ENCODE assay signal across 20 mouse cellular contexts in genomic region chr2:103081117-103081516, GRCm38 (mm10). TPM values are rescaled to one million over a fixed set of nuclear protein-coding genes. Genes with fewer than 3 reads are reported as not detected.
DNase-seq lines count a peak whose midpoint lies in the region; TF ChIP-seq lines count a peak whose summit lies in the region.
"Had no signal": no experiment of that assay in that cellular context is flagged by ENCODE, and none has a peak within 500 bp of the region (broad histone marks: within the 10 kb centered on the region; RNA-seq: fewer than 3 reads in every experiment).

No protein-coding gene starts in this region.

- H3K4me3 ChIP-seq in left cerebral cortex, adult 2 months = no peak overlapping the region
- no peak overlapping the region for H3K4me3 ChIP-seq in lung, adult 2 months (replicated peaks; ENCODE audit: extremely low read depth, low read depth, low read length)
- no peak overlapping the region for H3K4me3 ChIP-seq in embryonic facial prominence, embryonic 10.5 days
- H3K4me3 ChIP-seq: embryonic facial prominence, embryonic 12.5 days; heart, embryonic 10.5 days; hindbrain, embryonic 15.5 days; liver, embryonic 12.5 days; midbrain, embryonic 15.5 days; neural tube, embryonic 12.5 days had no signal

- no peaks in the 10 kb centered on the region for H3K27me3 ChIP-seq in embryonic facial prominence, embryonic 10.5 days (replicated peaks; ENCODE audit: low read depth, poor library complexity, severe bottlenecking)
- H3K27me3 ChIP-seq: CH12.LX; embryonic facial prominence, embryonic 12.5 days; hindbrain, embryonic 15.5 days; liver, embryonic 12.5 days; midbrain, embryonic 15.5 days; neural tube, embryonic 12.5 days; Patski had no signal

- peaks cover 7% of the 10 kb centered on the region for H3K4me1 ChIP-seq in lung, adult 2 months (ENCODE audit: control insufficient read depth, insufficient read depth, low read length)
- no peaks in the 10 kb centered on the region for H3K4me1 ChIP-seq in embryonic facial prominence, embryonic 10.5 days
- H3K4me1 ChIP-seq: embryonic facial prominence, embryonic 12.5 days; hindbrain, embryonic 15.5 days; midbrain, embryonic 15.5 days; neural tube, embryonic 12.5 days had no signal

- no peak overlapping the region for H3K27ac ChIP-seq in left cerebral cortex, adult 2 months
- no peak overlapping the region for H3K27ac ChIP-seq in embryonic facial prominence, embryonic 10.5 days (replicated peaks)
- H3K27ac ChIP-seq: embryonic facial prominence, embryonic 12.5 days; heart, embryonic 10.5 days; hindbrain, embryonic 15.5 days; liver, embryonic 12.5 days; midbrain, embryonic 15.5 days; neural tube, embryonic 12.5 days had no signal

- no peak for TF ChIP-seq POLR2A in lung, adult 2 months (IDR thresholded peaks at IDR 0.05; ENCODE audit: borderline replicate concordance, extremely low read depth, low read depth, low read length)

- no peaks in the 10 kb centered on the region; the same call in 1 of the 2 replicates for H3K36me3 ChIP-seq in embryonic facial prominence, embryonic 10.5 days (replicated peaks)
- H3K36me3 ChIP-seq: embryonic facial prominence, embryonic 12.5 days; hindbrain, embryonic 15.5 days; midbrain, embryonic 15.5 days had no signal

- intact Hi-C loops in left cerebral cortex, adult 2 months (cut with DNase I) = loop anchor here (5.0 kb wide), 1 partner anchor 279 kb away; no protein-coding TSS in a partner anchor

- no peak for TF ChIP-seq CTCF in left cerebral cortex, adult 2 months (IDR thresholded peaks at IDR 0.05)
- TF ChIP-seq CTCF in lung, adult 2 months (IDR thresholded peaks at IDR 0.05; ENCODE audit: insufficient read depth, low read length) = no peak

- 63% methylated on average over 6 of the region's 6 CpGs for WGBS in lung, adult 2 months
- WGBS in embryonic facial prominence, embryonic 10.5 days = 71% methylated on average over 6 of the region's 6 CpGs

- DNase-seq in kidney, adult 11 months = peak; percentile 15
- DNase-seq in kidney, postnatal 25 days = no peak
- DNase-seq in left cerebral cortex, adult 18-20 months (ENCODE audit: low spot score in 2 of 2) = peak; percentile 14 to 42
- no peak for DNase-seq in left cerebral cortex, adult 2 months (ENCODE audit: extremely low spot score in 1 of 2, low spot score in 2 of 2)
- DNase-seq in lung, postnatal 36 days = peak; percentile 25
- DNase-seq in lung, adult 2 months = no peak
- DNase-seq in embryonic facial prominence, embryonic 10.5 days (ENCODE audit: low spot score) = no peak
- DNase-seq: B cell, adult 2 months; forebrain, postnatal 0 days; right cerebral cortex, postnatal 25 days; thymus, postnatal 14 days had no signal

- H3K9me3 ChIP-seq in embryonic facial prominence, embryonic 10.5 days = no peaks in the 10 kb centered on the region
- H3K9me3 ChIP-seq: embryonic facial prominence, embryonic 12.5 days; G1E; heart, embryonic 10.5 days; hindbrain, embryonic 15.5 days; liver, embryonic 12.5 days; midbrain, embryonic 15.5 days; neural tube, embryonic 12.5 days had no signal

RNA-seq across cellular contexts. Expression of gene Apip, which starts 7.6 kb away (rescaled TPM):
- total RNA-seq in left cerebral cortex, adult 18-20 months (2021) = 10 to 100 TPM; 19.1 to 19.5 TPM
- 10 to 100 TPM; 18.8 to 25.9 TPM for total RNA-seq in left cerebral cortex, adult 2 months (2021)
- 12.0 and 13.7 TPM in 2 replicates for polyA plus RNA-seq in lung, adult 2 months (2012; rRNA removed)
- polyA plus RNA-seq in embryonic facial prominence, embryonic 10.5 days (2016; fragmentation: Nextera tagmentation; extraction: Ambion mirVana) = 65.9 and 74.8 TPM in 2 replicates

RNA-seq across cellular contexts. Expression of gene Pdhx, which starts 7.8 kb away (rescaled TPM):
- 10 to 100 TPM; 52.9 to 54.1 TPM for total RNA-seq in left cerebral cortex, adult 18-20 months (2021)
- 10 to 100 TPM; 56.4 to 58.7 TPM for total RNA-seq in left cerebral cortex, adult 2 months (2021)
- polyA plus RNA-seq in lung, adult 2 months (2012; rRNA removed) = 10.8 and 16.0 TPM in 2 replicates
- polyA plus RNA-seq in embryonic facial prominence, embryonic 10.5 days (2016; fragmentation: Nextera tagmentation; extraction: Ambion mirVana) = 40.5 and 44.9 TPM in 2 replicates

Comparison
In these comparisons a context has a peak if more than half of its experiments do, and no peak if none do; other contexts are left out.
1. DNase-seq: peak in kidney, adult 11 months (single experiment), left cerebral cortex, adult 18-20 months (2 of 2) and lung, postnatal 36 days (single experiment); none in kidney, postnatal 25 days (0 of 2), left cerebral cortex, adult 2 months (0 of 2), lung, adult 2 months (single experiment) and embryonic facial prominence, embryonic 10.5 days (single experiment).